Mouse (Mus musculus) CH12F3 (cell line): ENCODE results near the gene Psmf1.

Experiments
- in situ Hi-C: fragments of 300-500 bp; cut with MboI; formaldehyde crosslinking; loops from 2 replicates; pipeline ENCODE4 v1.14.3; 2020; ENCODE audit warnings: low sequenced_read_pairs

The Psmf1 gene

DNA sequence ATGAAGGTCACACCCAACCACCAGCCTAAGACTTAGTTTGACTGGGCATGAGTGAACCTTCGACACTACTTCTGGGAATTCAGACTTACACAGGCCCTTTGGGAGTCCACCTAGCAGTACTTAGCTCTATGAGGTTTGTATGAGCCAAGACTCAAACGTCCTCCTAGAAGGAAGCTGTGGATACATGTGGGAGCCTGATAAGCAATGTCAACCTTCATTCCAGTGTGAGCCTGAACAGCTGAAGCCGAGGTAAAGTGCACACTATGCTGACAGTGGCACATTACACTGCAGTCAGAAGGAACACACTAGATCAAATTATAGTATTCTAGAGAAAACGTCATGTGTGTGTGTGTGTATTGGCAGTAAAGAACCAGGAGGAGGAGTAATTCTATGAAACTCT lies 5.5 kb downstream of the Psmf1 start:
- in situ Hi-C loops: no loop called here

DNA sequence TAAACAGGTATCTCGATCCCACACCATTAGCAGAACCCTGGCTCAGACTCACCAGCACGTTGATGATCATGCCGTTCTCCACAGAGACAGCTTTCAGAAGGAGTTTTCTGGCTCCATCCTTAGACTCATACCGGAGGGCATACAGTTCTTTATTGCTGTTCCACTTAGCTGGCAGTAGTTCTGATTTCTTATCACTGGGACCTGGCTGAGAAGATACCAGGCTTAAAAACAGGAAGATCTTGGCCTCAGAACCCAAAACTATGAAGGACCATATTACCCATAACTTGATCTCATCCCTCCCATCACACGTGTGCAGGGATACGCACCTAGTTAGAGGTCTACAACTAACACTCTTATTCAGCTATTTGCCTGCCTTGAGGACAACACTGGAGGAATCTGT lies 8.6 kb downstream of the Psmf1 start:
- in situ Hi-C loops: no loop called here

DNA sequence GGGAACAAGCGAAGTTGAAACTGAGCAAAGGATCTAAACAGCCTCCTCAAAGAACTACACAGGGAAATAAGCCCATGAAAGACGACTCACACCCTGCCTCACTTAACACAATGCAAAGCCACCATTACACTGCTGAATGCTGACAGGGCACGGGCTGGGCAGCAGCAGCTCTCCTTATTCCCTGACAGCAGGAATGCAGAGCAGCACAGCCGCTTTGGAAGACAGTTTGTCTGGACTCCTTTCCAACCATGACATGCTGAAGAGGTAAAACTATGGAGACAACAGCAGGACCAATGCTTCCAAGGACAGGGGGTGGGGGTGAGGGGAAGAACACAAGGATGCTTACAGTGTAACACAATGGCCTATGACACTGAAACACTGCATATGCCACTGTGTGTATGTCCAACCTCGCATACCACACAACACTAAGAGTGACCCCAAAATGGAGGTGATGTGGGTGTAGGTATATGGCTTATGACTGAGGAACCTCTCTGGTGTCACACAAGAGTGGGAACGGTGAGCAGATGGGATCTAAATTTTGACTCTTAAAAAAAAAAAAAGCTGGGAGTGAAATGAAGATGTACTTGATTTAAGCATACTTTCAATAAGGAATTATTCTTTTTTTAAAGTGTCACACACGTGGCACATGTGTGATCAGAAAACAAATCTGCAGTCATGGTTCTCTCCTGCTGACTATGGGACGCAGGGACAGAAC lies 10.7 kb downstream of the Psmf1 start:
- in situ Hi-C loops: no loop called here

DNA sequence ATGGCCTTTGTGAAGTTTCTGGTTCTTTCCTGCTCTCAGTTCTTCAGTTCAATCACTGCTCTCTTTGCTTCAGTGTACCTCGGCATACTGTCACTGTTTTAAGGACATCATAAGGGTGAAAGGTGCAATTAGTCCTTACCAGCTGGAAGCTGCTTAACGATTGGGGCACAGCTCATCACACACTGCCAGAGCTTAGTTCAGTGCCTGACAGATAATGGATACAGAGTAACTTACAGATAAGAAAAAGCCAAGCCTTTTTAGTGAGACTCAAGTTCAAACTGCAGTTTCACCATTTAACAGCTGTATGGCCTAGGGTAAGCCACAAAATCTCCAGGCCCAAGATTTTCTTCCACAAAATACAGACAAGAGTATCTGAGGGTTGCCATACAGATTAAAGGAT lies 19.9 kb downstream of the Psmf1 start:
- in situ Hi-C loops: no loop called here

DNA sequence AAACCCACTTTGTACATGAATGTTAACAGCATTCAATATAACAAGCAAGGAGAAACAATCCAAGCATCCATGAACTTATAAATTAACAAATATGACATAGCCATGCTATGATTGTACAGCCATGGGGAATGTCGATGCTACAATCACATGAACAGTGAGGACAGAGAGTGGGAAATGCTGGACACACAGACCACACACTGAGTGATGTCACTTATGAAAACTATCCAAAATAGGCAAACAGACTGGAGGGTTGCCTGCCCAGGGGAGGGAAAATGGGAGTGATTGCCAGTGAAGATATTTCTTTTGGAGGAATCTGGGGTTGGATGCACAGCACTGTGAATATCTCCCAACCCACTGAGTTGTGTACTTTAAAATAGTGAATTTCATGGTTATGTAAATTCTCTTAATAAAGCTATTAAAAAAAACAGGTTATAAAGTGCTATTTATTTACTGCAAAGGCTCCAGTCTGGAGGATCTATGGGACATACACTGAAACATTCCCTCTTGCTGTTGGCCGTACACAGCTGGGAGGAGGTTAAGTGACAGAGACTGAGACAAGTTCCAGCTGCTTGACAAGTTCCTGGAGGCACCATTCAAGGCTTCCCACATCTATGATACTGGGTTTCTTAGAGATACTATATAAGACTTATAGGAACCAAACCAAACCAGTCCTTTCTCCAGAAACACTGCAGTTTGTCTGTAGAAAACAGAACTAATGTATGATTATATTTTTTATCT lies 27.5 kb downstream of the Psmf1 start:
- in situ Hi-C loops: no loop called here

- in situ Hi-C loops: no loop called here
Measured at GRCm38 (mm10) chr2:151715526-151715925, 28.5 kb downstream of the Psmf1 start.

DNA sequence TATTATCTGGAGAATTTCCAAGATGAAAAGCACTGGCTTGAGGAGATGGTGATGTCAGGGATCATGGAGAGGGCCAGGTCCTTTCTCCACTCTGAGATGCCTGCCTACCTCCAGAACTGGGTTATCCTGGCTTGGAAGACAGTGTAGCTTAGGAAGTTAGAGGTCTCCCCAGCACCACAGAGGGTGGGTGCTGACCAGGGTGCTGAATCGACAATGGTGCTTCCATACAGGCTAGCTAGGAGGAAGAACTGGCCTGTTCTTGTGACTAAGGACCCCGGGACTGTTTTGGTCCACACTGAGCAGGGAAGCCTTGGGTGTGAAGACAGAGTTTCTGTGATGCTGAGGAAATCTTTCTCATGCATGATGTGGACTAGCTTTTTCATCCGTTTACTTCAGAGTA lies 31.3 kb downstream of the Psmf1 start:
- in situ Hi-C loops: no loop called here

DNA sequence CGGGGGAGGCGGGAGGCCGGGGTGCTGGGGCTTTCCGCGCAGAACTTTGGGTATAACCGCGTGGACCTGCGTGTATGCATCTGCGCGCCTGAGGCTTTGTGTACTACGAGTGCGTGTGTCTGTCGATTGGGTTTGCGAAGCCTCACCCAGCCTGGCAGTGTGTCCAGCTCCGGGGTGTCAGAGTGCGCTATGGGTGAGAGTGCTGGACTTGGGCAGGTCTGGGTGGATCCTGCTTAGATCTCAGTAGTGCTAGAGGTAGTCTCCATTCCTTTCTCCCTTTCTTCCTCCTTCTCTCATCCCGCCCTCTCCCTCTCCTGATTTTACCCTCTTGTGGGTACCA lies 41.2 kb downstream of the Psmf1 start:
- in situ Hi-C loops: no loop called here

DNA sequence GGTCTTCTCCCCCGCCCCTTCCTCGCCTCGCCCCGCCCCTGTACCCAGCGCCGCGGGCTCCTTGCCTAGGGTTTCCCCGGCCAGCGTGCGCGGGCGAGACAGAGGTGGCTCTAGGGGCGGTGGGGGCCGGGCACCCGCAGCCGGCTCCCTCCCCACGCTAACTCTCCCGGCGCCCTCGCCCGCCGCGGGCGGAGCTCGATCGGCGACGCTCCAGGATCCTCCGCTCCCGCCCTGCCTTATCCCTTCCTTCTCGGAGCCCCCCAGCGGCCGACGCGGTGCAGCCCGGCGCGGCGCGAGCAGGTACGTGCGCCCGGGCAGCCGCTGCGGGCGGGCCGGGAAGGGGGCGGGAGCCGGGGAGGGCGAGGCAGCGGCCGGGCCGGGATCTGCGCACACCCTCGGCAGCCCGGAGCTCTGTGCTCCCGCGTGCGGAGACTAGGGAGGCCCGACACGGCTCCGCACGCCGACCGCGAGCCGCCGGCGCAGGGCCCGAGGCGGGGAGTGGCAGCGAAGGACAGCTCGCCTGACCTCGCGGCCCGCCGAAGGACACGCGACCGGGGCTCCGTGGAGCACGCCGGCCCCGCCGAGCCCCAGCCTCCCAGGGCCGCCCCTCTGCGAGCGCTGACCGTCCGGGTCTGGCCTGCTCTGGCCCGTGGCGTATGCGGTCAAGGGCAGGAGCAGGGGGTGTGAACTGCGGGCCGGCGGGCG lies 41.7 kb downstream of the Psmf1 start:
- in situ Hi-C loops: no loop called here

GRCm38 (mm10) chr2:151701231-151702145 lies 42.5 kb downstream of the Psmf1 start, which contains the start of gene Tmem74b:
Tmem74b (plus strand) TSS chr2:151702008.
- in situ Hi-C loops: no loop called here

GRCm38 (mm10) chr2:151682976-151683375 lies 61.0 kb downstream of the Psmf1 start:
- in situ Hi-C loops: no loop called here

DNA sequence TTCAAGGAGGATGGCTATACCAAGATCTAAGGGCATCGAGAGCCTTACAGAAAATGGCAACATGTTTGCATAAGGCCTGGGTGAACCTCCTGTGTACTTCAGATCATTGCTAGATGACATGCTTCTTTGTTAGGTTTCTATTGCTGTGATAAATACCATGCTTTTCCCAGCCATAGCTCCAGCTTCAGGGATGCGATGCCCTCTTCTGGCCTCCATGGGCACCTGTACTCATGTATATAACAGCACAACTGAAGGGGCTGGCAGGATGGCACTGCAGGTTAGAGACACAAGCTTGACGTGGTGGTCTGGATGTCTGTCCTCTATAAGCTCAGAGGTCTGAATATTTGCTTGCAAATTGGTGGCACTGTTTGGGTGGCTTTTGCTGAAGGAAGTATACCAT lies 61.6 kb downstream of the Psmf1 start:
- in situ Hi-C loops: no loop called here

- in situ Hi-C loops: no loop called here
Measured at GRCm38 (mm10) chr2:151676234-151676633, 67.8 kb downstream of the Psmf1 start.

DNA sequence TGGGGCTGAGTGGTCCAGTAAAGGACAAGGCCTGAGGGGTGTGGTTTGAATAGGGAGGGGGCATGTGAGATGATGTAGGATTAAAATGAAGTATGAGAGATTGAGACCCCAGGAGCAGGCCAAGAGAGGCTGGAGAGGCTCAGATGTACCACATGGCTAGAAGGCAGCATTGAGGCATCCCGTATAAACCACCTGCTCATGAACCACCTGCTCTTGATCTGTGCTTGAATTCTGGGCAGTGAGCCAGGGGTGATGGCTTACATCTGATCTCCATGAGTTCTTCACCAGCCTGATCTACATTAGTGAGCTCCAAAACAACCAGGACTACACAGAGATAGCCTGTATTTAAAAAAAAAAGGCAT lies 73.0 kb downstream of the Psmf1 start:
- in situ Hi-C loops: no loop called here

DNA sequence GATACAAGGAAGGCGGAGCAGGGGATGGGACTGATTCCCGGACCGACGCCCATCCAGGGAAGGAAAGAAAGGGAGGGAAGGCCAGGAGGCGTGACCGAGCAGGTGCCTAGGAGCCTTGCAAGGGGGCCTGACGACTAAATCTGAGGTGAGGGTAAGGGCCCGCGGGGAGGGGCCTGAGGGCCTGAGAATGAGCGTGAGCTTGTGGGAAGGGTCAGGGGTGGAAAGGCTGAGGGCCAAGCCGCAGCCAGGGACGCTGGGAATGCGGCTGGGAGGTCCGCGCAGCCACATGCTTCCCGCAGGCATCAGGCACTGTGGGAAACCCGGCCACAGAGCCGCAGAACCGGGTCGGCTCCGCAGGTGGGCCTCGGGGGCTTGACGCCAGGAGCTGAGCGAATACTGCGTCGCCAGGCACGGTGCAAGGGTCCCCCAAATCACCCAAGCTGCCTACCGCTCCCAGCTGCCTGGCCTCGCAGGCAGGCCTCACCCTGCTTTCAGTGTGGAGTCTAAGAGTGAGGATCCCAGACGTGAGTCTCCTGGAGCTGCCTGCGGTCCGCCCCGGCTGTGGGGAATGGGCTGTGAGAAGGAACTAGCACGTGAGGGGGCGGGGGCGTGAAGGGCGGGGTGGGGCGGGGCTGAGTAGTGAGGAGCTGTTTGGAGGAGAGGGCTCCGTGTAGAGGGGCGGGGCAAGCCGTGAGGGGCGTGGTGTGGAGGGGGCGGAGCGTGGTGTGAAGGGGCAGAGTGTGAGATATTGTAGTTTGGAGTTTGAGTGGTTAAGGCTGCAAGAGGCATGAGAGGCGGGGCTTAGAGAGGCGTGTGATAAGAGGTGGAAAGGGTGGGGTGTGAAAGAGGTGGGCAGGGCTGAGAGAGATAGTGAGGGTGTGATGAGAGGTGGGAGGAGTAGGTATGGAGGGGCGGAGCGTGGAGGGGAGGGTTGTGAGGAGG lies 73.7 kb downstream of the Psmf1 start:
- in situ Hi-C loops: no loop called here

DNA sequence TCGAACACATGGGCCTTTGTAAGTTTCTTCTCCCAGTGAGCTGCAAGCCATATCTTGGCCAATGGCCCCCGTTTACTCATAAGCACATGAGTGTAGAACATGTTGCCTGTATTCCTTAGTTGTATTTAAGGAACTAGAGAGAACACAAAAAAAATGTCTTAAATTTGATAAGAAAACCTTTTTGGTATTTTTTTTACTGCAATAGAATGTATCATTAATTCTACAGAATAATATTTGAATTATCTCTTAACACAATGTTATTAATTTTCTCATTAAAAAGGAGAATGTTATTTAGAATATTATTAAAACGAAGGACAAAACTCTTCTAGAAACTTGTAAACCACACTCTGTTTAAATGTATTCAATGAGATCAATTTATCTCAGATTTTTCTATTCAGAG lies 75.6 kb downstream of the Psmf1 start, which contains the start of gene Rad21l:
Rad21l (minus strand) TSS at position 101 of the 400 bp plus-strand sequence.
- in situ Hi-C loops: no loop called here
